Mouse (Mus musculus) common myeloid progenitor, adult 5-6 weeks (primary cell): ENCODE results near the gene Nav3. TPM values are rescaled to one million over a fixed set of nuclear protein-coding genes. Genes with fewer than 3 reads are reported as not detected.

Experiments
- ATAC-seq: replicated peaks from 2 replicates; pipeline ENCODE4 v1.8.0; 2016; ENCODE audit warnings: low read depth, mild to moderate bottlenecking, moderate TSS enrichment, inconsistent platforms; ENCODE audit not compliant: poor library complexity, severe bottlenecking
- total RNA-seq: library from RNA; stranded (forward); fragments of 200-1000, 187-1606 nt; gene quantifications from 2 replicates; pipeline ENCODE4 v1.2.3, GENCODE M21; 2017

Gene Nav3
- total RNA-seq, 1 experiment from 2014 or later, result not detected

DNA sequence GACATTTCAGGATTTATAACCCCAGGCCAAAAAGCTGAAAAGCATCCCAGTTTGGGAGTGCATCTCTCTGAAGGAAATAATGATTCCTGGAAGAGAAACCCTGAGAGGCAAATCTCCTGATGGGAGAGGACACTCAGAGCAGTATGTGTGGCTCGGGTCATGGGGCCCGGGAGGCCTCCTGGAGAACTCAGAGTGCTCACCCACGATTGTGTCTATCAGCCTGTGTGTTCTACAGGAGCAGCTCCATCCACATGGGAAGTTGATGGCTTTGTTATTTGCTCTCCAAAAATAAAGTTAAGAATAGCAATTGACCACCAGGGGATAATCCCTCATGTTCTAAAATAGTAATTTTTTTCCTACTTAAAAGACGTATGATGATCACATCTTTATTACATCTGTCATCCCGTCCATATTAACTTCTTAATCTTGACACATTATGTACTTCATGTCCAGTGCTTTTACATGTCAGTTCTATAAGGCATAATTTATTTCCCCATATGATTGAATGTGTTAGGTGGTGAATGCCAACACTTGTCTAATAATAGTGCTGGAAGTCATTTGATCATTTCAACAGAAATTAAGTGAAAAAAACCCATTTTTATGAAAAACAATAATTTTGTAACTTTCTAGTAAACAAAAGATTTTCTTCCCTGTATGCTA, 581.2 kb downstream of the Nav3 start:
- ATAC-seq, result no peak

DNA sequence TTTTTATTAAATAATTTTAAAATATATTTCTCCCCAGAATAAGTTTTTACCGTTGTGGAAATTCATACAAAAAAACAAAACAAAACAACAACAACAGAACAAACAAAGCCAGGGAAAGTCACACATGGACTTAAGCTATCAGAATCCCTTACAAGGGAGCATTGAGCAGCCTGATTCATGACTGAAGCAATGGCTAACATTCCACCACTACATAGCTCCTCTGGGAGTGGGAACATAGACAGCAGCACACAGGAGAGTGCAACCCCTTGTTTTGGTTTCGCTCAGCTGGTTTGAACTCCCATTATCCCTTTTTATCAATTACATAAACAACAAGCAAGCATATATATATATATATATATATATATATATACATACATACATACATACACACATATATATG, 589.9 kb downstream of the Nav3 start:
- no peak for ATAC-seq

GRCm38 (mm10) chr10:109865391-109865790, 590.6 kb downstream of the Nav3 start:
- ATAC-seq, result no peak

- peak; percentile 71; the same call in 1 of the 2 replicates for ATAC-seq
Measured at GRCm38 (mm10) chr10:109864708-109865107, 591.3 kb downstream of the Nav3 start.

DNA sequence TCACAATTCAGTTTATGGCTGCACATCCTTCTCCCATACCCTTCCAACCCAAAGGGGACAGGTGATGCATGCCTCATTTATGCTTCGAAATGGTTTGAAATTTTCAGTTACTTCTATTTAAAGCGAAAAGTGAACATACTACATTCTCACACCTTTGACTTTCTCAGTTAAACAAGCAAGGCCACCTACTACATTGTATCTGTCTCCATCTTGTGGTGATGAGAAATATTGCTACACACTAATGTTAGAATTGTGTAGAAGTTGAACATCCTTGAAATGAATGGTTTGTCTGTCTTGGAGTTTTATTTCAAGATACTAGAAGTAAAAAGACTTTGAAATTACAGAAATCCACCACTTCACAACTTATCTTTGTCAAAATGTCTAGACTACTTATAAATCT, 594.7 kb downstream of the Nav3 start:
- ATAC-seq, result peak; percentile 82

DNA sequence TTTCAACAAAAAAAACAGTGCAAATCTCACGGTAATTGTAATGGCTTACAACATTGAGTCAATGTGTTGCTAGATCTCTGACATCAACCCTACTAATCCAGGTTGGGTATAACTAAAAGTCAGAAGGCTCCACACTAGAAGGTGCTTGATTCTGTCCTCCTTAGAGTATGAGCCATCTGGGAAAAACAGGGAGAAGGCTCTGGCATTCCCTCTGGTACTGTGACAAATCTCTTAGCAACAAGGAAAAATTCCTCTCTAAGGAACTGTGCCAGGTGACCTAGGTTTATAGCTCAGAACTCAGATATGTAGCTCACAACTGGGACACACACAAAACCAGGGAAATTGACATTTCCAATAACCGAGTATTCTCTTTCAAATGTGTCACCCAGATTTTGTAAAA, 597.4 kb downstream of the Nav3 start:
- no peak for ATAC-seq

DNA sequence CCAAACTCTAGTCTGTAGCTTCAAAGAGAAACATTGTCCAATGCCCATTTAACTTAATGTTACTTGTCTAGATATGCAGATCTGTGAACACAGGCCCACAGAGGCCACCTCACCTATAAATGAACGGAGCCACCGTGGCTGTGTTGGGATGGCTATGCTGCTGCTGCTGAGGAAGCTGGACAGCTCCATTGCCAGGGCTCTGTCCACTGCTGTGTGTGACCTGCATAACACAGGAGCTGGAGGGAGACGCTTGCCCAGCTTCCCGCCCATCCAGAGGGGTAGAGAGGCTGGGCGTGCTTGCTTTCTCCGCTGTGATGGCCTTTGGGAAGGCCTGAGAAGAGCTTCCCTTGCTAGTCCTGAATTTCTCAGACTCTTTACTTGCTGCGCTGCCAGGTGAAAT, 603.6 kb downstream of the Nav3 start:
- ATAC-seq, result no peak

GRCm38 (mm10) chr10:109847631-109848030, 608.4 kb downstream of the Nav3 start:
- ATAC-seq, result no peak

GRCm38 (mm10) chr10:109843661-109844060, 612.3 kb downstream of the Nav3 start:
- ATAC-seq, result no peak

- no peak for ATAC-seq
Measured at GRCm38 (mm10) chr10:109832768-109833291, 623.2 kb downstream of the Nav3 start.

- ATAC-seq, result no peak
Measured at GRCm38 (mm10) chr10:109806782-109807493, 649.1 kb downstream of the Nav3 start.

GRCm38 (mm10) chr10:109803441-109803840, 652.6 kb downstream of the Nav3 start:
- no peak for ATAC-seq

- ATAC-seq, result no peak
Measured at GRCm38 (mm10) chr10:109802236-109802635, 653.8 kb downstream of the Nav3 start.

GRCm38 (mm10) chr10:109799246-109799645, 656.8 kb downstream of the Nav3 start:
- no peak for ATAC-seq

DNA sequence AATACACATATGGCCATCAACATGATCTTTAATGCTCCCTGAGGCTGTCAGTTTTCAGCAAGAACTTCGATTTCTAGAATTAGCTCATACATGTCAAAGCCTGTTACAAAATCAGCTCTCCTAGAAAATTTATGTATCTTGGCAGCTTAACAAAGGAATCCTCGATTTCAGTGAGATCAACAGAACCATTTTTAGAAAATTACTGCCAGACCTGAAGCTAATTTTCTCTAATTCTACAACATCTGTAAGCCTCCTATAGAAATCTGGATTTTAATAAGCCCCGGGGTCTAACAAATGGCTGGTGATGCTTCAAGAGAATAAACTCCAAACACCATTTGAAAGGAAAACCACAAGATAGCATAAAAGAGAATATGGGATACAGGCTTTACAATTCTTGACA, 659.0 kb downstream of the Nav3 start:
- ATAC-seq, result no peak

- ATAC-seq, result no peak
Measured at GRCm38 (mm10) chr10:109793491-109793890, 662.5 kb downstream of the Nav3 start.

DNA sequence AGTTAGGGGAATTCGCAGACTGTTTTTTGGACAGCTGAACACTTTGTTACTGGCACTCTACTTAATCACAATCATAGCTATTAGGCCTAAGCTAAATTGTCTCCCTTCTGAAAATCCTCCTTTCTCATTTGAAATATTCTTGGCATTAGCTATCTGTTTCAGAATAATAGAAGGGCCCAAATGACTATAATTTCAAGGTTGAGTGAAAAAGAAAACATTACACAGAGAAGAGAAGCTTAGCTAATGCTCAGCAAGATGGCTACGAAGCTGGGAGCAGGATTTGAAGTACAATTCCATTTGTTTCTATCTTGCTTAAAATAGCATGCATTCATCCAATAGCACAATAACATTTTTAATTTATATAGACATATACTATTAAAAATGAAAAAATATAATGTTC, 667.3 kb downstream of the Nav3 start:
- no peak for ATAC-seq

DNA sequence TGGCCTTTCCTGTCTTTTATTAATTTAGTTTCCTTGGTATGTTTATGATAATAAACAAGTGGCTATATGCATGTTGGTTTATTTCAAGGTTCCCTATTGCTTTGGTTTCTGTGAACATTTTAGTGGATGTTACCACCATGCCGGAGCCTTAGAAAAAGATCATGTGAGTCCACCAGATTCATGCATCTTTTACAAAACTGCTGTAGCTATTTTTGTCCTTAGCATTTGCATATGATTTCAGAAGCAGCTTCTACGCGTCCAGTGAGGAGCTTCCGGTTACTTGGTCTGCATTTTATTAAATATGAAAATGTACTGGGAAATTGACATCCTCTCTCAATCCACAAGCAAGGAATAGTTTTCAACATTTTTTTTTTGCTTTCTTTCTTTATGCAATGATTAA, 676.9 kb downstream of the Nav3 start:
- ATAC-seq, result no peak

DNA sequence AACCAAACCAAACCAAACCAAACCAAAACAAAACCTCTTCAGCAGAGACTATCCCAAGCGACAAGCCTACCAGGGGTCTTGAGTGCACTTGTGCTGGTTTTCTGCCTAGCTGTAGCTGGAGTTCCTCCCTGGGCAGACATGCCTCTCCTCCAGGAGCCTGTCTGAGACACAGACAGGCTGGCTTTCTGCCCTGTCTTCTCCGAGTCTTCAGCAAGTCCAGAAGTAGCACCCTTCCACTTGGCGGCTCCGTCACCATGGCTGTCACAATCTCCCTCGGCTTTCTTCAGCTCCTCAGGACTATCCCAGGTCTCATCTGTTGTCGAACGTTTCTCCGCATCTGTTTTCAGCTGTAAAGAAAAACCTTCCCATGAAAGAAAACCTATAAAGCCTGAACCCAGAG, 686.9 kb downstream of the Nav3 start:
- ATAC-seq, result no peak

DNA sequence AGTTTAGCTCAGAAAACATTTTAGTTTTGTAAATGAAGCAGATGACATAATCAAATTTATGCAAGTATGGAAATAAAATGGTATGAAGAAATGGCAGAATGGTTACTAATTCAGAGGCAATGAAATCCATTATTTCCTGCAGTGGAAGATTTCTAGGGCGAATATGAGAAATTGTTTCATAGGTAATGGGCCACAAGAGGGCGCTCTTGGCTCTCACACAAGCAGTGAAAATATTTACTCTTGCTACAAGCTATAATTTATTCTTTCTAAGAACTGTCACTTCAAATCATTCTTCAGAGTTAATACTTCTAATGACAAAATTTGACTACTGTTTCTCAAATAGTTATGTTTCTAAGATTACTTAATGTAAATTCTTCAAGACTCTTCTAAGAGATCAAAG, 690.4 kb downstream of the Nav3 start:
- ATAC-seq, result peak; percentile 62; the same call in 1 of the 2 replicates

DNA sequence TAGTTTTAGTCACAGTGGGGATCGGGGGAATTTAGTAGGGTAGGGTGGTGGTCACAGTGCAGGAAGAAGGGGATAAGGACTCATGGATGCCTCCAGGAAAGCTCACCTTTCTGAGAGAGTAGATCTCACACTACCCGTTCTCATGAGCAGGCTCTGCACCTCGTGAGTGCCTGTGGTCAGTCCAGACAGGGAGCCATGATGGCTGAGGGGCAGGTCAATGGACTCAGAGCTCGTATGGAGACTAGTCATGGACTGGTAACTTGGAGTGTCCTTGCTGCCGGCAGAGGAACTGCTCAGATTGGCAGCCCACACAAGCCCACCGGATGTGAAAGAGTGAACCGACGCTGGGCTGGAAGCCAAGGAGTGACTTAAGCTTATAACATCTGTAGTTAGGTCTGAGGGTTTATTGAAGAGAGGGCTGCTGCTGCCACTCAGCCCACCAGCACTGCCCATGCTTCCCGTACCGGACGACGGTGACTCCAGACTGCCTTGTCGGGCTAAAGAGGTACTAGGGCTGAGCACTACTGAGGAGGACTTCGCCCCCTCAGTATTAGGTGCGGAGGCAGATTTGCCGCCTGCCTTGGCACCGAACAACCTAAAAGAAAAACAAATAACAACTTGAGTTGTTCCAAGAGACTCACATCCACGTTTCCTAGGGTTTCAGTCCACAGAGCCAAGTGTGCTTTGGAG, 691.4 kb downstream of the Nav3 start:
- ATAC-seq, result no peak
